Mouse (Mus musculus) inflammation-experienced regulatory T-cells, adult 6 months (primary cell): ENCODE results near the gene Khdrbs2. TPM values are rescaled to one million over a fixed set of nuclear protein-coding genes. Genes with fewer than 3 reads are reported as not detected.

Source experiments
- ATAC-seq: one replicate; pipeline ENCODE4 v1.8.0; 2017
- polyA plus RNA-seq, 3 experiments: library from polyadenylated mRNA; unstranded; fragments of 100-300 nt; shearing (Covaris generic); gene quantifications; one replicate each; pipeline ENCODE4 v1.2.1; 2017

Khdrbs2 gene
- polyA plus RNA-seq, result 1 to 10 TPM in 1 of 3 experiments, under 1 TPM in 1, not detected in 1; 0.79 to 1.3 TPM

DNA sequence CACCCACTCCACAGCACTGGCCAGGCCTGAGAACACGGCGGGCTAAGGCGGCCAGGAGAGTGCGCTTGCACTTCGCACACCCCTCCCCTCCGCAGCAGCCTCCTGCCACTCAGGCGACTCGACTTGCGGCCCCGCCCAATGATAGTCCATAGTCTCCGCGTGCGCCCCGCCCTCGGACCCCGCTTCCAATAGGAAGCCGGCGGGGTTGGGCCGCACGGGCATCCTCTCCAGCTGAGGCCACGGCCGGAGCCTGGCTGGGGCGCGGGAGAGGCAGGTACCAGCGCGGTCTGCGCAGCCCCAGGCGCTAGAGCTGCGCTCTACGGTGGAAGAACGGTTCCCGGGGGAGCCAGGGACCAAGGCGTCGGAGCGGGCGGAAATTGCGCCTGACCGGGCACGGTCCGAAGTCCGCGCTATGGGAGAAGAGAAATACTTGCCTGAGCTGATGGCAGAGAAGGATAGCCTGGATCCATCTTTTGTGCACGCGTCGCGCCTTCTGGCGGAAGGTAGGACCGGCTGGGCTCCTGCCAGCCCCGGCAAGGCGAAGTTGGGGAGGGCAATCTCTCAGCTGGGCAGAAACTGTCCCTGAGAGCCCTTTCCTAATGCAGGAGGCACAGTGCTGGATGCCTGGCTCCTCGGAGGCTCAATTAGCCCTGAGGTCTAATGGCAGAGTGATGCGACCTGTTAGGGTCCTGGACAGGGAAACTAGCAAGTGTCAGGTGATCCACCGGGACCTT, at the start of gene Khdrbs2:
Gene Khdrbs2, plus strand, starts transcription at position 209 of the 734 bp plus-strand sequence.
- no peak for ATAC-seq

DNA sequence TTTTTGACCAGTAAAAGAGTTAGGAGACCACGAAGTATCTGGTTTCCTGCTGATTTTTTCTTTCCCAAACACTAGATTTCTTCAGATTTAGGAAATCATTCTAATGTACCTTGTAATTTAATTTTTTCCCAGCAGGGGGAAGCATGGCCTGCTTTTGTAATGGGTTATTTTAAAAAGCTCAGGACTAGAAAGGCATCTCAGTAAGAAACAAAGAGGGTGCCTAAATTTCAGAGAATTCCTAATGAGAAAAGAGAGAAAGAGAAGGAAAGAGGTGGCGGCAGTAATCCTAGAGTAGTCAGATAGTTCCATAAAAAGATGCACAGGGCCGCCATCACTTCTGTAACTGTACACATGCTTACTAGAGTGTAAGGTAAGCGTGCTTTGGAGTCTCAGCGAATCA, 2.1 kb downstream of the Khdrbs2 start:
- no peak for ATAC-seq

DNA sequence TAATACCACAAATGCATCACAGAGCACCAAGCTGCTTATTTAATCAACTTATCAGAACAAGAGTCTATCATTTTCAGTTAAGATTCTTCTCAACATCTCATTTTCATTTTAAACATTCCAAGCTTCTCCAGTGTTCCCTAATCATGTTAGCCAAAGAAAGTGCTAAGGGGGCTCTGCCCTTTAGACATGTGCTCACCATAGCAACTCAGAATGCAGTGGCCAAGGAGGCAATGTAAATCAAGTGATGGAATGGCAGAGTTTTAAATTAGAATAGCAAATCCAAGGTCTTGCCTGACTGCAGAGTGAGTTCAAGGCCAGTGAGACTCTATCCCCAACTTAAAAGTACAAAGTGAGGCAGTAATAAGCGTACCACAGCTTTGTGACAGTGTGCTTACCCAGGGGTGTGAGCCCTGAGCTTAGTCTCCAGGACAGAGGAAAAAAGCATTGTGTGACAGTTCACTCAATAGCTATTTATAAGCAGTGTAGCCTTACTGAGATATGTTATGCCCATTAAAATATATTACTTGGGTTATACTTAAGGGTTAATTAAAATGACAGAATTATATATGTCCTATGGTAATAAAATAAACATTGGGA, 27.2 kb downstream of the Khdrbs2 start:
- ATAC-seq, result no peak

DNA sequence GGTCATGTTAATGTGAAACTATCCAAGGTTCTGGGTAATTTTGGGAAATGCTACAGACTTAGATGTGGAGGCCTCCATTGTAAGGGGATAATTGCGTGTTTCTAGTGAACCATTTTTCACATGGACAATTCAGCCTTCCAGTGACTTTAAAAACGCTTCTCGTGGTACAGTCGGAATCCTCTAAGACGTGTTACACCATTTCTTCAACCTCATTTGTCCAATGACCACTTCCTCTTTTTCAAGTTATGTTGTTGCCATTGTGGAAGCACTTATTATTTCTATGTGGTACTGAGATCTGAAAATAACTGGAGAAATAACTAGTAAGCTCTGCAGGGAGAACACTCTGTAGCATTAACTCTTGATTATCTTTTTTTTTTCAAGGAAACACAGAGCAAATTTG, 75.9 kb downstream of the Khdrbs2 start:
- ATAC-seq, result no peak

DNA sequence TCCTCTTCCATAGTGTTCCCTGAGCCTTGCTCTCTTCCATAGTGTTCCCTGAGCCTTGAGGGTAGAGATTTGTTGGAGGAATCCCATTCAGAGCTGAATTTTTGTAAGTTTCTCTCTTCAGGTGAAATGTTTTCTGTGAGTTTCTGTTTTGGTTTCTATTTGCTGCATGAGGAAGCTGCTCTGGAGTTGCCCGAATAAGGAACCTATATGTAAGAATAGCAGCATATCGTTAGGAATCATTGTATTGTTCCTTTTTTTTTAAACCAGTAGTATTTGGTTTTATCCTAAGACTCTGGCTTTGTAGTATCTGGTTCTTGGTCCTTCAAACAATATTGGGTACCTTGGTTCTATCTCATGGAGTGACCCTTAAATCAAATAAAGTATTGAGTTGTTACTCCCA, 77.1 kb downstream of the Khdrbs2 start:
- no peak for ATAC-seq

DNA sequence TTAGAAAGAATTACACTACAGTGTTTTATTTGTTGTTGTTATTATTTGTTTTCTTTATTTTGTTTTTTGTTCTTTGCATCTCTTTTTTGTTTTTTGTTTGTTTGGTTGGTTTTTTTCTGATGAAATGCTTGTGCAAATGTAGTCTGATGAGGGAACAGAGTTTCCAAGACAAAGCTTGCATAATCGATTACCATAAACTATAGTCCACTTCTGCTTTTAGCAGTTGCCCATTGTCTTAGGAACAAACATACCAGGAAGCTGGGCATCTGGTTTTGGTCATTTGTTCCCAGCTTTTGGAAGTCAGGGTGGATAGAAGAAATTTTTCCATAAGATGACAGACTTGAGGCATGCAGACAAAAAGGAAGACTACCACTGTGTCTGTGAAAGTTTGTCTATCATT, 77.8 kb downstream of the Khdrbs2 start:
- no peak for ATAC-seq

DNA sequence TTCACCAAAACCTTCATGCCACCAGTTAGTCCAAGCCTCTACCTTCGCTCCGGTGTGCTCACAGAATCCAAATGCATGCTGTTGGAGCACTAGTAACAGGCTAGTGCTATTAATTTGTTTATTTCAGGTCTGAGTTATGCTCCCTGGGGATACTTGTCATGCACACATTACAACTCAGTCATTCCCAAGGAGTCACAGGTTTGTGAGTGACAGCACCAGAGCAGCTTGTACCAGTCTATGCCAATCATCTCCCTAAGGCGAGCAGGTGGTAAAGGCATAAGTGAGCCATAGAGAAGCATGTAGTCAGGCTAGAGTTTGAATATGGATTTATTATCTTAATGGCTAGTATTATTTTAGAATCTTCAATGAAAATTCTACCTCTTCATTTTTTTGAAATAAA, 86.4 kb downstream of the Khdrbs2 start:
- ATAC-seq, result no peak

DNA sequence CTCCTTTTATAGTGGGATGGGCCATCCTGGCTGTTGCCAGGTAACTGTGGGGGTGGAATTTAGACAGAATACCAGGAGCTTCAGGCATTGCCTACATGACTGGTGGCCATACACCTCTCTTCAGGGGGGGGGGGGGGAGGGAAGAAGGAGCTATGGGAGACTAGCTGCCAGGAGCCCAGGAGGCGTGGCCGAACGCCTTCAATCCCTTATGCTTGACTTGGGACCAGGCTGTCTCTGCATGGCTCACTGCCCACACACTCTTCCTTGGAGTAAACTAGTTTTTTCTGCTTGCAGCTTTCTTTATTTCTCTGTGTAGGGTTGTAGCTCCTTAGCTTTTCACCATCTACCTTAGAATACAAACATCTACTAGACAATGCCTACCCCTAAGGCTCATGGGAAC, 98.0 kb downstream of the Khdrbs2 start:
- no peak for ATAC-seq

DNA sequence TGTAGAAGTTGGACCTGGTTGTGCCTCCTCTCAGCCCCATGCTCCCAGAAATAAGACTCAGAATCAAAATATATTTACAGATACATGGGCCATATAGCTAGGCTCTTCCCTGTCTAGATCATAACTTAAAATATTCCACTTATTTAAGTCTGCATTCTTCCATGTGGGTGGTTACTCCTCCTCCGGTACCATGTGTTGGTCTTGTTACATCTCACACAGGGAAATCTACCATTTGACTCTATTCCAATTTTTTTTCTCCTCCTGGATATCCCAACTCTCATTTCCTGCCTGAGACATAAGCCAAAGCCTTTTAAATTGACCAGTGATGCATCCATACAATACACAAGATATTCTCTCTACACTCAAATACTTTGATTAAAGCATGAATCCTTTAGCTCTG, 122.2 kb downstream of the Khdrbs2 start:
- no peak for ATAC-seq

DNA sequence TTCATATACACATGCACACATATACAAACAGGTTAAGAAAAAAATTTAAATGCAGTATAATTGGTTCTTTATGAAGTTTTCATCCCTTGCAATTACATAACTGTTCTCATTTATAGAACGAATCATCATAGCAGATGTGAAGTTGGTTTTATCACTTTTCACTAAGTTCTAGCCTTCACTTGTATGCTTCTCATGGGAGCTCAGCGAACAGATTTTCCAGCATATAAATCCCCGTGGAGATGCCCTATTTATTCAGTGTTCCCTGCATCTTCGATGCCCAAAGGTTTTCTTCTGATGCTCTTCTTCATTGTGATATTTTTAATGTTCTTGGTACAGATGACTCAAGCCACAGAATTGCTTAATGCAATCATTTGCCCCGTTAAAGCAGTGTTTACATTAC, 128.9 kb downstream of the Khdrbs2 start:
- ATAC-seq, result no peak

DNA sequence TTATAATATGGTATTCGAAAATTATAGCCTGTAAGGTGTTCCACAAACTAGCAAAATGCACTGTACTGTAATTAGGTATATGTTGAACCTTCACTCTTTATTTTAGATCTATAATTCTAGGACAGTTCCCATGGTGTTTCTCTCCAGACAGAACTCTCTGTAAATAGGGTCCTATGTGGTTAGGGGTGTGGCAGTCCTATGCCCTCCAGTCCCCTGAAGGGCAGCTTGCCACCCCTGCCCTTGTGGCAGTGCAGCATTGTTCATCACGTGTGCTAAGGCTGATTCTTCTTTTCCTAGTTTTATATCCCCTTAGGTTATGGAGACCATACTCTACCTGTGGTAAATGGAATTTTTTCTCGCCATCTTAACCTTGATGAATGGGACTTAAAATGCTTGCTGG, 136.6 kb downstream of the Khdrbs2 start:
- no peak for ATAC-seq

DNA sequence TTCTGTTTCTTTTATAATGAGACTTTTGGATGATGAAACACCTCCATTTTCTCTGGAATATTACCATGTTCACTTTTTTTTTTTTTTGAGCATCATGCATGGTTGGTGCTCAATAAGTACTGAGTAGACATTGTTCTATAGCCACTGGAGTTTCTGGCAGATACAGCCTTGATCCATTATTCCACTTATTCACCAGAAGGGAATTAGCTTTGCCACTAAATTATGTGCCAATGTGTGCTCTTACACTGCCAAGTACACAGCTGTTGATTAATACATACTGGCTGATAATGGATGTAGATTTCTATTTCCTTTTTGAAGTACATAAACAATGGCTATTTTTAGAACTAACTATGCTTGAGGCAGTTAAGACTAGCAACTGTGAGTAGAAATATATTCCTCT, 137.1 kb downstream of the Khdrbs2 start:
- no peak for ATAC-seq

DNA sequence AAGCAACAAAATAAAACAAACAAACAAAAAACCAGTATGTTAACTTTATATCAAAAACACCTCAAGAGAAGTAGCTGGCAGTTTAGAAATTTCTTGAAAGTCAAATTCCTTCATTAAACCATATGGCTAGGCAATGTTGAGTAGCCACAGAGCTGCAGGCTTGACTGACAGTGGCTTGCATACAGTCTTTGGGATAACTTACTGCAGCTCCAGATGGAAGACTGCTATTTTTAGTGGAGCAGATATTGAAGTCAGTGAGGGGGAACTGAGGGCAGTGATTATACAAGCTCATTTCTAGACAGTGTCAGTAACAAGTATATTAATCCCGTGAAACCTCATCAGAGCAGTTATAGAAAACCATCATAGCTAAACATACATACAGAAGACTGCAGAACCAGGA, 166.6 kb downstream of the Khdrbs2 start:
- ATAC-seq, result no peak

DNA sequence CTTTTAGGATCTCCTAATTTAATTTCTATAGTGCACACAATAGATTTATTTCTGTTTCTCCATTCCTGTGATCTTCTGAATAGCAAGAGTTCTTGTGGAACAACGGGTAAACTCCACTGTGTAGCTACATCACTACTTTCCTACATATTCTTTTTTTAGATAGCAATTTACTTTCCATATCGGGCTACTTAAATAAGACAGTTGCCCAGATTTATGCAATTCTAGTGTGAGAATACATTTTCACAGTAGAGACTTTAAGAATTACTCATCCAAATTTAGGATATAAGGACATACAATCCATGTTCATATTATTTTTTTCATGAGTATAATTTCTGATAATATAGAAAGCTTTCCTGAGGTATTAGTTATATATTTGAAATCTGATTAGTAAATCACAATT, 175.0 kb downstream of the Khdrbs2 start:
- no peak for ATAC-seq

DNA sequence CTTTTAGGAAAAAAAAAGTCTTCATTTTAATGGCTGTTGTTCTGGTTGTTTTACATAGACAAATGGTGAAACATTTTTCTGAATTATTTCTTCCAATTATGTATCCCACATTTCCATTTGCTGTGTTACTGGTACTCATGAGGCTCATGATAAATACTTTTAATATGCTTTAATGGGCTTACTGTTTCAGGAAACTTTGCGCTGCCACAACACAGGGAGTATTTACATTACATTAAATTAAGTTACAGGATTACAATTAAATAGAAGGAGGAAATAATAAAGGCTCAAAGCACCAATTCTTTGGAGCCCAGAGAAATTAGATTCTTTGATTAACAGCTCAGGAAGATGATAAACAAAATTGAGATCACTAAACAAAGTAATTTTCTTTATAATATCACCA, 179.6 kb downstream of the Khdrbs2 start:
- no peak for ATAC-seq

DNA sequence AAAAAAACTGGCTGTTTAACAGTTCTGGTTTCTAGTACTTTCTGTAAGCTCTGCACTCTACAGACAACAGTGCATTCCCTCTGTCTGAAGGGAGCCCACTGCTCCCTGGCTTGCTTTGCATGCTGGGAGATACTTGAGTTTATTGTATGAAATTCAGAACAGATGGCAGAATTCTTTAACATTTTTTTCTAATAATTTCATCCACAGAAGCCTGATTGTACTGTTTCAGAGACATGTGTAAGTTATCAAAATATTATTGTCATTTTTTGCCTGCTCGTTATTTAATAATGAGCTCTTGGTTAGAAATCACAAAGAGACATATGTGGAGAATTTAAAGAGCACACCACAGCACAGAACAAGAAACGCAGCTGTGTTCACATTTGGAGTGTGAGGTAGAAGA, 191.0 kb downstream of the Khdrbs2 start:
- no peak for ATAC-seq

DNA sequence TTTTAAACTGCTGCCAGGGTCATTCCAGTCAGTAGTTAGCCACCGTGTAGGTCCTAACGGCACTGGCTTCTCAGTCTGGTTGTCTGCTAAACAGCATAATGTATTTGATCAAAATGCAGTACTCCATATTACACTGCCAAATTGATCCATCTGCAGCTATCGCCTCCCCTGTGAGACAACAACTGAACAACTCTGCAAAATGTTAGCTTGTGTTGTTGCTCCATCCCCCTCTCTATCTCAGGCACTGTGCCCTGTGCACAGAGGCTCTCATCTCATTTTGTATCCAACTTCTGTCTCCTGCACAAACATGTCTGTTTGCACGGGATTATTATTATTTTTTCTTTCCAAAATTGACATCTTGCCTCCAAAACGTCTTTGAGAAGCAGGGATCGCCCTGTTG, 225.0 kb downstream of the Khdrbs2 start:
- ATAC-seq, result no peak

DNA sequence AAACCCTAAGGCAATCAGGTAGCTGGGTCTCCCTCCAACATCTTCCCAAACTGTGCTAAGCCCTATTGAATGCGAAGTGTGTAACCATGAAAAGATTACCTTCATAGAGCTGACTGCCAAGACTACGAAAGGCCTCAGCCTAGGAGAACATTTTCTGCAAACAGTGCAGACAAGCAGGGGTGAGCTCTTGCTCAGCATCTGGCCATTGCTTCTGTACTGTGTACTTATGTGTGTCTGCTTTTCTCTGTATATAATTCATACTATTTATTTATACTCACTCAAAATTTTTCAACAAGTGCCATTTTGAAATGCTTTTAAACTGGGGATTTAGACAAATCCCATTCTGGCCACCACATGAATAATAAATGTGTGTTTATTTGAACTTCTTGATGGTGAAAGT, 235.1 kb downstream of the Khdrbs2 start:
- no peak for ATAC-seq

DNA sequence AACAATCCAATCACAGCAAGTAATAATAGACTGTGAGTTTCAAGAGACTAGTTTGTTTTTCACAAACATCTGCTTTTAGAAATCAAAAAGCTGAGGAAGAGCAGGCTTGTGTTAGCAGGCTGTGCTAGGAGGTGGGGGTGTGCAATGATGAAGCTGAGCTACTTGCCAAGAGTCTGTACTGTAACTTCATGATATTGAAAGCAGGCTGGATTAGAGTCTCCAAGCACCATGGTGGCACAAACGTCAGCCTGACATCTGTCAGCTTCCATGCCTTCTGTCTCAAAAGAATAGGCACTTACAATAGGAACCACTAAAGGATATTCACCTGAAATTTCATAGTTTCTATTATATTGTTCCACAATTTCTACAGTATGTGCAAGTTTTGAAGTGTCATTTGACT, 255.9 kb downstream of the Khdrbs2 start:
- no peak for ATAC-seq

DNA sequence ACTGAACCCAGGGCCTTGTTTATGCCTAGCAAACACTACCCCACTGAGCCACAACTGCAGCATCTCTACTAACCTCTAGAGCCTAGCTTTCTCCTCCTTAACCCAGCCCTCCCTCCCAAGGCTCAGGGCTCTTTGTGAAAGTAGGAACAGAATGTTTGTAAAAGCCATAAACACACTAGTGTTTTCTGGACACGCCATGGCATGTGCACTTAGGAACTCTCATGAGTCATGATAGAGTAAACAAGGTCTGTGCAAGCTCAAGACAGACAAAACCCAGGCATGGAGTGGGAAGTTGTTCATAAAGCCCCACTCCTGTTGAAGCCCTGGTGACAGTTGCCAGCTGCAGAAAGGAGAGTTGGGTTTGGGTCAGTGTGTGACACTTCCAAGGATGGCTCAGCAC, 257.0 kb downstream of the Khdrbs2 start:
- ATAC-seq, result no peak

DNA sequence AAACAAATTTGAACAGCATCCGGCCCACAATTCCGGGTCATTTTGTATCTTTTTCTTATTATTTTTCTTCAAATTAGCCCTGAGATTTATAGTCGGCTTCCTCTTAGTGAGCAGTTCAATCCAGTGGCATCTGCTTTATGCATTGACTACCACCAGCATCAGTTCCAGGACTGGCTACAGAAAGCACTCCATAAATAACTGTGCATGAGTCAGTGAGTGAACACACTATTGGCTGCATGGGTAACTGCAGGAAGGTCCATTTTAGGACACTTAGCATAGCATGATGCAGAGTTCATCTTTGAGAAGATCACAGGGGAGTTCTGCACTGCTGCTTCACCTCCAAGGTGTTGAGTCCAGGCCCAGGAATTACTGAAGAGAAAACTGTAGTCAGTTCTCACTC, 258.0 kb downstream of the Khdrbs2 start:
- no peak for ATAC-seq

DNA sequence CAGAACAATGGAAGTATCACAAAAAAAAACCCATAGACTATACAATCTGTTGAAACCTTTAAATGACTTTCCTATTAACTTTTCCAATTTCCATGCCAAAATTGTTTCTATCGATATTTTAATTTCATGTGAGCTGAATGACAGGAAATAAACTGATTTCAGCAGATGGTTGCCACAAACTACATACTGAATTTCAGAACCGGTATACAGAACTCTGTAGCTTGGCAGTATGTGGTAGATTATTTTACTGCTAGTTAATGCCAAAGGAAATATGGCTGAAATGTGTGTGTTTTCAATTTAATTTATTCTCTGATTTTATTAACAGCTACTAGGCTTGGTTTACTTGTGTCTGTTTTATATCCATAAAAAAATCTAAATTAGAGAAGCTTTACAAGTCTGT, 260.6 kb downstream of the Khdrbs2 start:
- ATAC-seq, result no peak

DNA sequence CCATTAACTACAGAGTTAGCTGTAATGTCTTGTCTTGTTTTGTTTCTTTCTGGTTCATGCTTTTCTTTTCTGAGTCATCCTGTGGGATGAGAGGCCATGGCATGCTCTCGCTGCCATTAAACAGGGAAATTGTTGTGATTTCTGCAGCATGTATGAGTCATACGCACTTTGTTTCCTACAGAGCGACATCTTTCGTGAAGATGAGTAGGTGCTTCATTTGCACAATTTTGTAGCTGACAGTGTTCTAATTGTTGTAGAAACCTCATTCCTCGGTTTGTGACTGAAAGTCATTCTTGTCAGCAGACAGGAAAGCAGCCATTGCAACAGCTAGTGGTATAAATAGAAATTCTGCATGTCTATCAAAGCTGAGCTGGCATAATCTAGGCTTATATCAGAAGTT, 271.4 kb downstream of the Khdrbs2 start:
- no peak for ATAC-seq

DNA sequence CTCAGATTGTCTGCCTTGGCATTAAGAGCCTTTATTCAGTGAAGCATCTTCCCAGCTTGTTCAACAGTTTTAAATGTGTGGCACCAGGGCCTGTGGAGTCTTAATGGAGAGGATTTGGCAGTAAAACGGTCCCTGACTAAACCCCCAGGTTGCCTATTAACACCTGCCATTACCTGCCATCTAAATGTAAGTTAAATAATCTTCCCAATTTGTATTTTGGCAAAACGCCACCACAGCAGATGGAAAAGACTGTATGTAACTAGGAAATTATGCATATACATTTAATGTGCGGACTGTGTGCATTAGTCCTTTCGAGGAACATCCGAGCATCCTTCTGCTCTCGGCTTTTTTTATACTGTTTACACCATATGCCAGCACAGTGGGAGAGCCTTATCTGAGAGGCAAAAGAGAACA, 290.6 kb downstream of the Khdrbs2 start:
- no peak for ATAC-seq

DNA sequence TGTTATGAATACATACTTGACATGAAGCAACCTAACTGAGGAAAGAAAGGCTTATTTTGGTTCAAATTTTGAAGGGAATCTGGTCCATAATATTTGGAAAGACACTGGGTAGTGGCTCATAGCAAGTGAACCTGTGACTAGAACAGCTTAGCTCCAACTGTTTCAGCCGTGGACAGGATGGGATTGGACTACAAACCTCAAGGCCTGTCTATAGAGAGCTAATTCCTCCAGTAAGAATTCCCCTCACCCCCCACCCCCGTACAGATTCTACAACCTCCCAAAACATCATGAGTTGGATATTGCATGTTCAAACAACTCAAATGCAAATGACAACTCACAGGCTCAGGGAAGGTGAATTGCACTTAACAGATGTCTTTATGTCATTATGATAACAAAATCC, 298.5 kb downstream of the Khdrbs2 start:
- ATAC-seq, result no peak
